Mouse (Mus musculus) kidney, embryonic 16.5 days (tissue): Measurements from ENCODE around the gene Nell2. TPM values are rescaled to one million over a fixed set of nuclear protein-coding genes. Genes with fewer than 3 reads are reported as not detected.

Experiments
- ATAC-seq: fragments of 200-750 bp; cut with Nextera tagmentation; 2 replicates; pipeline ENCODE4 v1.8.0; 2017; ENCODE audit warnings: moderate TSS enrichment; ENCODE audit not compliant: low FRiP score, low TSS enrichment
- H3K27ac ChIP-seq: fragments of 300-500 bp; sonication (generic); 2 replicates; pipeline ENCODE4 v1.5.1; 2014; ENCODE audit warnings: low read length
- H3K27me3 ChIP-seq: fragments of 300-500 bp; sonication (generic); 2 replicates; pipeline ENCODE4 v1.6.1; 2014; ENCODE audit warnings: low read length, control low read depth, mixed read lengths; ENCODE audit not compliant: insufficient read depth
- H3K36me3 ChIP-seq: fragments of 300-500 bp; sonication (generic); 2 replicates; pipeline ENCODE4 v1.6.1; 2014; ENCODE audit warnings: low read length, control low read depth, mixed read lengths; ENCODE audit not compliant: insufficient read depth
- H3K4me1 ChIP-seq: fragments of 300-500 bp; sonication (generic); 2 replicates; pipeline ENCODE4 v1.6.1; 2014; ENCODE audit warnings: low read length, control low read depth, mixed read lengths; ENCODE audit not compliant: insufficient read depth
- H3K4me2 ChIP-seq: fragments of 300-500 bp; sonication (generic); replicated peaks from 2 replicates; pipeline ENCODE4 v1.6.1; 2014; ENCODE audit warnings: low read depth, low read length
- H3K4me3 ChIP-seq: fragments of 300-500 bp; sonication (generic); 2 replicates; pipeline ENCODE4 v1.5.1; 2014; ENCODE audit warnings: mild to moderate bottlenecking, low read length
- H3K9ac ChIP-seq: fragments of 300-500 bp; sonication (generic); replicated peaks from 2 replicates; pipeline ENCODE4 v1.6.1; 2014; ENCODE audit warnings: low read length
- H3K9me3 ChIP-seq: fragments of 300-500 bp; sonication (generic); 2 replicates; pipeline ENCODE4 v1.6.1; 2016; ENCODE audit warnings: low read length, control low read depth
- WGBS: fragments of 180-500 bp; shearing (Covaris S2); extraction: QIAGEN DNeasy Blood & Tissue Kit; methylation state at CpG from one replicate; pipeline ENCODE4 v1.1.7; 2014; 5-methylcytosine and 5-hydroxymethylcytosine counted together
- polyA plus RNA-seq: library from polyadenylated mRNA; unstranded; fragments of >200 nt; fragmentation: Nextera tagmentation; extraction: Ambion mirVana; gene quantifications from 2 replicates; pipeline ENCODE4 v1.2.1, GENCODE M21; 2015

The Nell2 gene
- polyA plus RNA-seq, 1 experiment from 2014 or later, result 13.6 TPM

GRCm38 (mm10) chr15:95145118-95145517, 383.2 kb downstream of the Nell2 start:
- Histone ChIP-seq H3K9ac (no peak overlapping the region), H3K4me2 (no peak overlapping the region), H3K36me3 (no peaks in the 10 kb centered on the region), H3K27me3 (no peaks in the 10 kb centered on the region), H3K9me3 (no peaks in the 10 kb centered on the region), H3K27ac (no peak overlapping the region), H3K4me3 (no peak overlapping the region), H3K4me1 (no peaks in the 10 kb centered on the region)
- WGBS, result 88% methylated on average over 2 of the region's 2 CpGs
- ATAC-seq, result no peak

GRCm38 (mm10) chr15:95144131-95144530, 384.2 kb downstream of the Nell2 start:
- H3K9me3 ChIP-seq, result no peaks in the 10 kb centered on the region
- no peak for ATAC-seq
- no peak overlapping the region for H3K9ac ChIP-seq
- H3K4me3 ChIP-seq, result no peak overlapping the region
- no peaks in the 10 kb centered on the region for H3K4me1 ChIP-seq
- H3K27me3 ChIP-seq, result no peaks in the 10 kb centered on the region
- H3K4me2 ChIP-seq, result no peak overlapping the region
- no peak overlapping the region for H3K27ac ChIP-seq
- no peaks in the 10 kb centered on the region for H3K36me3 ChIP-seq
- WGBS, result 54% methylated on average over 2 of the region's 2 CpGs

GRCm38 (mm10) chr15:95138709-95139409, 389.5 kb downstream of the Nell2 start:
- no peak for ATAC-seq
- 66% methylated on average over 12 of the region's 12 CpGs for WGBS
- no peaks in the 10 kb centered on the region for H3K4me1 ChIP-seq
- H3K4me2 ChIP-seq, result no peak overlapping the region
- no peaks in the 10 kb centered on the region for H3K9me3 ChIP-seq
- H3K4me3 ChIP-seq, result no peak overlapping the region
- no peaks in the 10 kb centered on the region for H3K36me3 ChIP-seq
- no peak overlapping the region for H3K27ac ChIP-seq
- no peaks in the 10 kb centered on the region for H3K27me3 ChIP-seq
- no peak overlapping the region for H3K9ac ChIP-seq

GRCm38 (mm10) chr15:95137018-95137810, 391.1 kb downstream of the Nell2 start:
- no peak for ATAC-seq
- no peak overlapping the region for H3K27ac ChIP-seq
- H3K4me3 ChIP-seq, result no peak overlapping the region
- WGBS, result 83% methylated on average over 10 of the region's 10 CpGs
- H3K9me3 ChIP-seq, result no peaks in the 10 kb centered on the region
- H3K4me2 ChIP-seq, result no peak overlapping the region
- no peaks in the 10 kb centered on the region for H3K36me3 ChIP-seq
- H3K9ac ChIP-seq, result no peak overlapping the region
- H3K4me1 ChIP-seq, result no peaks in the 10 kb centered on the region
- H3K27me3 ChIP-seq, result no peaks in the 10 kb centered on the region

GRCm38 (mm10) chr15:95135926-95136609, 392.3 kb downstream of the Nell2 start:
- H3K27ac ChIP-seq, result no peak overlapping the region
- ATAC-seq, result peak; percentile 49; the same call in 1 of the 2 replicates
- H3K4me2 ChIP-seq, result no peak overlapping the region
- no peaks in the 10 kb centered on the region for H3K27me3 ChIP-seq
- no peaks in the 10 kb centered on the region for H3K36me3 ChIP-seq
- H3K4me3 ChIP-seq, result no peak overlapping the region
- no peaks in the 10 kb centered on the region for H3K9me3 ChIP-seq
- no peaks in the 10 kb centered on the region for H3K4me1 ChIP-seq
- H3K9ac ChIP-seq, result no peak overlapping the region
- WGBS, result 90% methylated on average over 17 of the region's 17 CpGs

GRCm38 (mm10) chr15:95131401-95131800, 397.0 kb downstream of the Nell2 start:
- H3K9me3 ChIP-seq, result no peaks in the 10 kb centered on the region
- H3K27me3 ChIP-seq, result no peaks in the 10 kb centered on the region
- no peak overlapping the region for H3K9ac ChIP-seq
- no peak overlapping the region for H3K4me3 ChIP-seq
- ATAC-seq, result no peak
- no peaks in the 10 kb centered on the region for H3K36me3 ChIP-seq
- no peak overlapping the region for H3K4me2 ChIP-seq
- H3K4me1 ChIP-seq, result no peaks in the 10 kb centered on the region
- WGBS, result 86% methylated on average over 4 of the region's 4 CpGs
- H3K27ac ChIP-seq, result no peak overlapping the region

GRCm38 (mm10) chr15:95108626-95109025, 419.7 kb downstream of the Nell2 start:
- H3K36me3 ChIP-seq, result no peaks in the 10 kb centered on the region
- no peak overlapping the region for H3K4me3 ChIP-seq
- no peaks in the 10 kb centered on the region for H3K4me1 ChIP-seq
- H3K9ac ChIP-seq, result no peak overlapping the region
- H3K27ac ChIP-seq, result no peak overlapping the region
- 83% methylated on average over 4 of the region's 4 CpGs for WGBS
- no peak overlapping the region for H3K4me2 ChIP-seq
- ATAC-seq, result no peak
- H3K9me3 ChIP-seq, result no peaks in the 10 kb centered on the region
- no peaks in the 10 kb centered on the region for H3K27me3 ChIP-seq

GRCm38 (mm10) chr15:95107246-95107809, 421.0 kb downstream of the Nell2 start:
- ATAC-seq, result no peak
- WGBS, result 71% methylated on average over 8 of the region's 8 CpGs

GRCm38 (mm10) chr15:95101522-95101921, 426.8 kb downstream of the Nell2 start:
- Histone ChIP-seq H3K9me3 (no peaks in the 10 kb centered on the region), H3K4me3 (no peak overlapping the region), H3K9ac (no peak overlapping the region), H3K4me1 (no peaks in the 10 kb centered on the region), H3K27ac (no peak overlapping the region), H3K4me2 (no peak overlapping the region), H3K36me3 (no peaks in the 10 kb centered on the region), H3K27me3 (no peaks in the 10 kb centered on the region)
- no peak for ATAC-seq

More at GRCm38 (mm10) chr15:95107246-95107809, 421.0 kb downstream of the Nell2 start:
- Histone ChIP-seq H3K4me2 (no peak overlapping the region), H3K36me3 (no peaks in the 10 kb centered on the region), H3K9me3 (no peaks in the 10 kb centered on the region), H3K9ac (no peak overlapping the region), H3K27me3 (no peaks in the 10 kb centered on the region), H3K4me1 (no peaks in the 10 kb centered on the region), H3K27ac (no peak overlapping the region), H3K4me3 (no peak overlapping the region)
